Mouse (Mus musculus): Measurements from ENCODE around the gene Ror1. TPM values are rescaled to one million over a fixed set of nuclear protein-coding genes. Genes with fewer than 3 reads are reported as not detected.

Ror1 gene
- total and polyA plus RNA-seq, 2 experiments from 2014 or later, result 10.3 to 17.5 TPM

- Histone ChIP-seq H3K27ac (ENCODE audit: low read depth) (peak overlapping the region; percentile 30; the same call in 1 of the 2 replicates), H3K4me2 (ENCODE audit: low read depth, low read length) (no peak overlapping the region; the same call in 1 of the 2 replicates), H3K36me3 (replicated peaks; ENCODE audit: control insufficient read depth, insufficient read depth, low read length) (no peaks in the 10 kb centered on the region), H3K4me1 (ENCODE audit: control insufficient read depth, insufficient read depth) (peaks cover 61% of the 10 kb centered on the region), H3K9ac (replicated peaks; ENCODE audit: low read depth, low read length) (no peak overlapping the region), H3K9me3 (replicated peaks; ENCODE audit: control insufficient read depth, low read length) (no peaks in the 10 kb centered on the region), H3K4me3 (ENCODE audit: low read depth, low read length) (no peak overlapping the region), H3K27me3 (ENCODE audit: control insufficient read depth, insufficient read depth, low read length) (no peaks in the 10 kb centered on the region)
- 60% methylated on average over 7 of the region's 7 CpGs for WGBS
- TF ChIP-seq EP300 (IDR thresholded peaks at IDR 0.05; ENCODE audit: low read depth), result no peak
- TF ChIP-seq CTCF (IDR thresholded peaks at IDR 0.05; ENCODE audit: low read depth), result no peak
- ATAC-seq (ENCODE audit: insufficient read depth, low read depth), result no peak
- no peak for DNase-seq (ENCODE audit: low spot score)
Measured at GRCm38 (mm10) chr4:100232541-100232940, 136.9 kb downstream of the Ror1 start.

DNA sequence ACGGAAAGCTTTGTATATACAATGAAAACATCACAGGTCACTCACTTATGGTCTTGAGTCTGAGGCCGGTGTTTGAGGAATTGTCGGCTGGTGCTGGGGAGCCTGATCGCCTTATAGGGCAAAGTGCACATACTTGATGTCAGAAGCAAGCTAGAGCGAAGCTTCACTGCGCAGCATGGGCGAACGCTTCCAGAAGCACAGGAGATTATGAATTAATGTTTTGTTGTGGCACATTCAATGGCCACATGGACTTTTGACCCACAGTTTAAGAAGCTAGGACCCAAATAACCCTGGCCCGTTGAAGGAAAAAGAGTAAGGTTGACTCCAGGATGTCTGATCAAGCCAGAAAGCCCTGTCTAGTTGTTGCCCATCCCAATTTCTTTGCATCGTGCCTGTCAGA, 138.2 kb downstream of the Ror1 start:
- TF ChIP-seq CTCF (IDR thresholded peaks at IDR 0.05; ENCODE audit: low read depth) (no peak), EP300 (IDR thresholded peaks at IDR 0.05; ENCODE audit: low read depth) (no peak)
- 88% methylated on average over 10 of the region's 10 CpGs for WGBS
- Histone ChIP-seq H3K4me2 (ENCODE audit: low read depth, low read length) (no peak overlapping the region), H3K27ac (ENCODE audit: low read depth) (no peak overlapping the region), H3K27me3 (ENCODE audit: control insufficient read depth, insufficient read depth, low read length) (no peaks in the 10 kb centered on the region), H3K9ac (replicated peaks; ENCODE audit: low read depth, low read length) (no peak overlapping the region), H3K36me3 (replicated peaks; ENCODE audit: control insufficient read depth, insufficient read depth, low read length) (no peaks in the 10 kb centered on the region), H3K4me3 (ENCODE audit: low read depth, low read length) (no peak overlapping the region), H3K4me1 (ENCODE audit: control insufficient read depth, insufficient read depth) (peaks cover 51% of the 10 kb centered on the region), H3K9me3 (replicated peaks; ENCODE audit: control insufficient read depth, low read length) (no peaks in the 10 kb centered on the region)
- DNase-seq (ENCODE audit: low spot score) (no peak), ATAC-seq (ENCODE audit: insufficient read depth, low read depth) (no peak)

GRCm38 (mm10) chr4:100236339-100236738, 140.7 kb downstream of the Ror1 start:
- Histone ChIP-seq H3K36me3 (replicated peaks; ENCODE audit: control insufficient read depth, insufficient read depth, low read length) (no peaks in the 10 kb centered on the region), H3K4me1 (ENCODE audit: control insufficient read depth, insufficient read depth) (peaks cover 62% of the 10 kb centered on the region), H3K27ac (ENCODE audit: low read depth) (no peak overlapping the region), H3K4me3 (ENCODE audit: low read depth, low read length) (no peak overlapping the region), H3K27me3 (ENCODE audit: control insufficient read depth, insufficient read depth, low read length) (no peaks in the 10 kb centered on the region), H3K9ac (replicated peaks; ENCODE audit: low read depth, low read length) (no peak overlapping the region), H3K9me3 (replicated peaks; ENCODE audit: control insufficient read depth, low read length) (no peaks in the 10 kb centered on the region), H3K4me2 (ENCODE audit: low read depth, low read length) (no peak overlapping the region)
- TF ChIP-seq CTCF (IDR thresholded peaks at IDR 0.05; ENCODE audit: low read depth) (no peak), EP300 (IDR thresholded peaks at IDR 0.05; ENCODE audit: low read depth) (no peak)
- 35% methylated on average over 3 of the region's 3 CpGs for WGBS
- DNase-seq (ENCODE audit: low spot score), result no peak
- ATAC-seq (ENCODE audit: insufficient read depth, low read depth), result no peak

- no peaks in the 10 kb centered on the region for H3K36me3 ChIP-seq (replicated peaks; ENCODE audit: control insufficient read depth, insufficient read depth, low read length)
- 78% methylated on average over 6 of the region's 6 CpGs for whole genome bisulfite sequencing
Measured at GRCm38 (mm10) chr4:100242061-100242756, 146.6 kb downstream of the Ror1 start.

GRCm38 (mm10) chr4:100244250-100244649, 148.7 kb downstream of the Ror1 start:
- Histone ChIP-seq H3K9ac (replicated peaks; ENCODE audit: low read depth, low read length) (no peak overlapping the region), H3K36me3 (replicated peaks; ENCODE audit: control insufficient read depth, insufficient read depth, low read length) (no peaks in the 10 kb centered on the region), H3K4me2 (ENCODE audit: low read depth, low read length) (no peak overlapping the region), H3K27me3 (ENCODE audit: control insufficient read depth, insufficient read depth, low read length) (no peaks in the 10 kb centered on the region), H3K27ac (ENCODE audit: low read depth) (no peak overlapping the region), H3K4me1 (ENCODE audit: control insufficient read depth, insufficient read depth) (peaks cover 22% of the 10 kb centered on the region), H3K4me3 (ENCODE audit: low read depth, low read length) (no peak overlapping the region), H3K9me3 (replicated peaks; ENCODE audit: control insufficient read depth, low read length) (no peaks in the 10 kb centered on the region)
- ATAC-seq (ENCODE audit: insufficient read depth, low read depth) (no peak), DNase-seq (ENCODE audit: low spot score) (no peak)
- 76% methylated on average over 8 of the region's 8 CpGs for WGBS
- TF ChIP-seq CTCF (IDR thresholded peaks at IDR 0.05; ENCODE audit: low read depth) (no peak), EP300 (IDR thresholded peaks at IDR 0.05; ENCODE audit: low read depth) (no peak)

More at GRCm38 (mm10) chr4:100242061-100242756, 146.6 kb downstream of the Ror1 start:
- Histone ChIP-seq H3K4me1 (ENCODE audit: control insufficient read depth, insufficient read depth) (peaks cover 18% of the 10 kb centered on the region), H3K9ac (replicated peaks; ENCODE audit: low read depth, low read length) (no peak overlapping the region), H3K4me3 (ENCODE audit: low read depth, low read length) (no peak overlapping the region), H3K27ac (ENCODE audit: low read depth) (no peak overlapping the region), H3K4me2 (ENCODE audit: low read depth, low read length) (no peak overlapping the region), H3K27me3 (ENCODE audit: control insufficient read depth, insufficient read depth, low read length) (no peaks in the 10 kb centered on the region), H3K9me3 (replicated peaks; ENCODE audit: control insufficient read depth, low read length) (no peaks in the 10 kb centered on the region)
- no peak for TF ChIP-seq EP300 (IDR thresholded peaks at IDR 0.05; ENCODE audit: low read depth)
- TF ChIP-seq CTCF (IDR thresholded peaks at IDR 0.05; ENCODE audit: low read depth), result peak; percentile 14; the same call in 1 of the 2 replicates
- DNase-seq (ENCODE audit: low spot score) (no peak), ATAC-seq (ENCODE audit: insufficient read depth, low read depth) (no peak)

DNA sequence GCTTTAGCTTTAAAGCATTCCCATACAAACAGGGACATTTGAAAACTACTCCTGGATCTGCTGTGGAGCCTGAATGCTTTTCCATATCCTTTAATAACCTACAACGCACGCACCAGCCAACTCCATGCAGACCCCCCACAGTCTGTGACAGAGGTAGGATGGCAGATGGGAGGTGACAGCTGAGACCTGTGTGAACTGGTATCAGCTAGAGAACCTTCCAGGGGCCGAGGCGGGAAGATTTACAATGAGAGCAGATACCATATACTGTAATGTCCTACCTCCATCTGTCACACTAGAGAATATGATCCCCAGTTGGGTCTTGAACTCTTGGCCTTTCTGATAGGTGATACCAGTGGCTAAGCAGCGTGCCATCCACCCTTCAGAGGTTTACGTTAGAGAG, 149.1 kb downstream of the Ror1 start:
- Histone ChIP-seq H3K9ac (replicated peaks; ENCODE audit: low read depth, low read length) (no peak overlapping the region), H3K9me3 (replicated peaks; ENCODE audit: control insufficient read depth, low read length) (no peaks in the 10 kb centered on the region), H3K4me3 (ENCODE audit: low read depth, low read length) (no peak overlapping the region), H3K27me3 (ENCODE audit: control insufficient read depth, insufficient read depth, low read length) (no peaks in the 10 kb centered on the region), H3K27ac (ENCODE audit: low read depth) (no peak overlapping the region), H3K36me3 (replicated peaks; ENCODE audit: control insufficient read depth, insufficient read depth, low read length) (no peaks in the 10 kb centered on the region), H3K4me2 (ENCODE audit: low read depth, low read length) (no peak overlapping the region), H3K4me1 (ENCODE audit: control insufficient read depth, insufficient read depth) (peaks cover 17% of the 10 kb centered on the region)
- WGBS, result 82% methylated on average over 6 of the region's 6 CpGs
- no peak for ATAC-seq (ENCODE audit: insufficient read depth, low read depth)
- DNase-seq (ENCODE audit: low spot score), result no peak
- TF ChIP-seq EP300 (IDR thresholded peaks at IDR 0.05; ENCODE audit: low read depth) (no peak), CTCF (IDR thresholded peaks at IDR 0.05; ENCODE audit: low read depth) (no peak)
